Mouse (Mus musculus) inflammation-experienced regulatory T-cells, adult 6 months (primary cell): Measurements from ENCODE around the gene Gm20820. TPM values are rescaled to one million over a fixed set of nuclear protein-coding genes. Genes with fewer than 3 reads are reported as not detected.
"Not testable (repeated sequence)": the region's sequence is repeated elsewhere in the genome, so short reads cannot be mapped to it uniquely, and the experiment has no call there.

Experiments
- ATAC-seq: one replicate; pipeline ENCODE4 v1.8.0; 2017
- polyA plus RNA-seq, 3 experiments: library from polyadenylated mRNA; unstranded; fragments of 100-300 nt; shearing (Covaris generic); gene quantifications; one replicate each; pipeline ENCODE4 v1.2.1; 2017

Gene Gm20820
- not detected for polyA plus RNA-seq

- ATAC-seq = not testable (repeated sequence)
These were observed at the start of gene Gm20820 for GRCm38 (mm10) chrY:86061472-86061871. TSS of gene Gm20820 (plus strand) at chrY:86061772.
